Mouse (Mus musculus): Measurements from ENCODE around the gene Ptch2. TPM values are rescaled to one million over a fixed set of nuclear protein-coding genes. Genes with fewer than 3 reads are reported as not detected.
A peak's percentile ranks its signal among the peaks of the same experiment; 100 is the strongest.

Ptch2 gene
- polyA plus RNA-seq, 1 experiment from 2014 or later = 2.7 TPM

DNA sequence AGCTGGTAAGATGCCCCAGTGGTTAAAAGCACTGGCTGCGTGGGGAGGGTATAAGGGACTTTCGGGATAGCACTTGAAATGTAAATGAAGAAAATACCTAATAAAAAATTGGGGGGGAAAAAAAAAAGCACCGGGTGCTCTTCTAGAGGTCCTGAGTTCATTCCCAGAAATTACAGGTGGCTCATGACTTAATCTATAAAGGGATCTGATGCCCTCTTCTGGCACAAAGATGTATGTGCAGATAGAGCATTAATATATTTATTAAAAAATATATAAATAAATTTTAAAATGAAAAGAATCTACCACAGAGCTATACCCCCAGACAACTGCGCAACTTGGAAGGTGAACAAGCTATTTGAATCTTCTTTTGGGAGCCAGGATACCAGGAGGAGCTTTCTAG, 44.7 kb downstream of the Ptch2 start:
- H3K27ac ChIP-seq (ENCODE audit: poor library complexity, severe bottlenecking) = no peak overlapping the region
- no peak overlapping the region for H3K9ac ChIP-seq
- 41% methylated on average over 4 of the region's 4 CpGs for WGBS
- H3K4me2 ChIP-seq = no peak overlapping the region
- no peaks in the 10 kb centered on the region for H3K27me3 ChIP-seq (replicated peaks)
- ATAC-seq (ENCODE audit: insufficient number of reproducible peaks, low FRiP score) = no peak
- peaks cover 6% of the 10 kb centered on the region; the same call in 1 of the 2 replicates for H3K4me1 ChIP-seq (replicated peaks)
- H3K9me3 ChIP-seq (replicated peaks) = no peaks in the 10 kb centered on the region
- H3K4me3 ChIP-seq = no peak overlapping the region
- no peaks in the 10 kb centered on the region for H3K36me3 ChIP-seq

DNA sequence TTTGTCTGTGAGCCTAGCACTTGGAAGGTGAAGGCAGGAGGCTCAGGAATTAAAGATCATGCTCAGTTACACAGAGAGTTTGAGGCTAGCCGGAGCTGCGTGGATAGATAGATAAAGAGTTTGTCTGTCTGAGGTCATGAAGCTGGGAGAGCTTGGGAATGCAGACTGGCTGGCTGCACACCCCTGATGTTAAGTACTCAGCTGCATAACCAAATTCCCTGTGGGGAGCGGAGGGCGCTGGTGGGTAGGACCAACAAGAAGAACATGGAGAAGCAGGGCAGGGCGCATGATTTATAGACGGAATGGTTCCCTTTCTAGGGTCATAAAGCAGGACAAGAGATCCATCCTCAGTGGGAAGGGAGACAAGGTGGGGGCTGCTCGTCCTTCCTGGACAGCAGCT, 47.1 kb downstream of the Ptch2 start:
- Histone ChIP-seq H3K4me2 (no peak overlapping the region), H3K4me3 (no peak overlapping the region), H3K27me3 (replicated peaks) (no peaks in the 10 kb centered on the region), H3K4me1 (replicated peaks) (peaks cover 6% of the 10 kb centered on the region; the same call in 1 of the 2 replicates), H3K9ac (no peak overlapping the region), H3K36me3 (0 out of 2 replicates have a peak, but pooled peaks cover under 1% of the 10 kb centered on the region), H3K27ac (ENCODE audit: poor library complexity, severe bottlenecking) (no peak overlapping the region), H3K9me3 (replicated peaks) (no peaks in the 10 kb centered on the region)
- no peak for ATAC-seq (ENCODE audit: insufficient number of reproducible peaks, low FRiP score)
- WGBS = 41% methylated on average over 7 of the region's 7 CpGs

DNA sequence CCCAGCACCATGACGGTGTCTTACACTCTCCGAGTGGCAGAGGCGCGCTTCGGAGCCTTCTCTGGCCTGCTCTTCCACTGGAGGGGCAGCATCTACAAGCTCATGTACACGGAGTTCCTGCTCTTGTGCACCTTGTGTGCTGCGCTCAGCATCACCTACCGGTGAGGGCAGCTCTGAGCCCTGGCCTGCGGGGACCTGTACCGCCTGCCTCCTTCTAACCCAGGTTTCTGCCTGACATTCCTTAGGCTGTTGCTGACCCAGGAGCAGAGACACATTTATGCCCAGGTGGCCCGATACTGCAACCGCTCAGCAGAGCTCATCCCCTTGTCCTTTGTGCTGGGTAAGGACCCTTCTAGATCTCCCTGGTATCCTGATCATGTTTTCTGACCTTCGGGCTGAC, 49.4 kb downstream of the Ptch2 start:
- Histone ChIP-seq H3K27ac (ENCODE audit: poor library complexity, severe bottlenecking) (no peak overlapping the region), H3K36me3 (peaks cover 17% of the 10 kb centered on the region), H3K9me3 (replicated peaks) (no peaks in the 10 kb centered on the region), H3K27me3 (replicated peaks) (no peaks in the 10 kb centered on the region), H3K4me3 (no peak overlapping the region), H3K4me2 (no peak overlapping the region), H3K4me1 (replicated peaks) (peaks cover 6% of the 10 kb centered on the region; the same call in 1 of the 2 replicates), H3K9ac (no peak overlapping the region)
- WGBS = 91% methylated on average over 13 of the region's 13 CpGs
- ATAC-seq (ENCODE audit: insufficient number of reproducible peaks, low FRiP score) = no peak

GRCm38 (mm10) chr4:117146176-117146575, 50.3 kb downstream of the Ptch2 start:
- no peak; the same call in 1 of the 2 replicates for ATAC-seq (ENCODE audit: insufficient number of reproducible peaks, low FRiP score)
- 35% methylated on average over 15 of the region's 15 CpGs for WGBS
- H3K4me2 ChIP-seq = no peak overlapping the region
- no peak overlapping the region for H3K27ac ChIP-seq (ENCODE audit: poor library complexity, severe bottlenecking)
- H3K4me1 ChIP-seq (replicated peaks) = peaks cover 6% of the 10 kb centered on the region; the same call in 1 of the 2 replicates
- no peak overlapping the region for H3K4me3 ChIP-seq
- H3K27me3 ChIP-seq (replicated peaks) = no peaks in the 10 kb centered on the region
- H3K9me3 ChIP-seq (replicated peaks) = no peaks in the 10 kb centered on the region
- peaks cover 26% of the 10 kb centered on the region for H3K36me3 ChIP-seq
- no peak overlapping the region for H3K9ac ChIP-seq

DNA sequence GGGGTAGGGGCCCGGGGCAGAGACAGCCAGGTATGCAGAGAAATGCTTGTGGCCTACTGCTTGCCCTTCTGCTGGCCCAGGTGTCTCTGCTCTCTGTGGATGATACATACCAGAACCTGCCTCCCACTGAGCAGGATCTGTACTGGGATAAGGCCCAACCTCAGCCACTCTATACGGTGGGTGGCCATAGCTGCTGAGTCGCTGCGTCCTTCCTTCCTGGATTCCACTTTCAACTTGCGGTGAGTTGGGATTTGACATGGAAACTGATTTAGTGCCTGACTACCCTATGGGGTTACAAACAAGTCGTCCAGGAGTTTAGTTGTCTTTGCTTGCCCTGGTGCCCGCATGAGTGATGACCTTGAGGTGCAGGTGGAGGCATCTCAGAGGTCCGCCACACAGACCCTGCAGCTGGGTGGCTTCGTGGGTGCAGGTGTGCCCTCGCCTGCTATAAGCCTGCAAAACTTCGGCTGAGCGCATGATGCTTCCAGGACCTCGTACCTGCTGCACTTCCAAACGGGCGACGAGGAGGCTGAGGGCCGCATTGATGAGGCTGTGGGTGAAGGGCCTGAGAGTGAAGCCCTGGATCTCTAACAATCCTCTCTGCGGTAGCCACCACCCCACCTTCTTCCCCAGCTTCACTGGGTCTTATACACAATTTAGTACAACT, 52.3 kb downstream of the Ptch2 start:
- Histone ChIP-seq H3K9ac (no peak overlapping the region), H3K9me3 (replicated peaks) (no peaks in the 10 kb centered on the region), H3K4me1 (replicated peaks) (peaks cover 13% of the 10 kb centered on the region), H3K36me3 (peaks cover 44% of the 10 kb centered on the region), H3K27me3 (replicated peaks) (no peaks in the 10 kb centered on the region), H3K4me3 (no peak overlapping the region), H3K27ac (ENCODE audit: poor library complexity, severe bottlenecking) (no peak overlapping the region), H3K4me2 (no peak overlapping the region)
- no peak for ATAC-seq (ENCODE audit: insufficient number of reproducible peaks, low FRiP score)
- 79% methylated on average over 18 of the region's 18 CpGs for WGBS

GRCm38 (mm10) chr4:117148815-117149214, 52.9 kb downstream of the Ptch2 start:
- Histone ChIP-seq H3K4me2 (no peak overlapping the region), H3K27ac (ENCODE audit: poor library complexity, severe bottlenecking) (no peak overlapping the region), H3K9me3 (replicated peaks) (no peaks in the 10 kb centered on the region), H3K27me3 (replicated peaks) (no peaks in the 10 kb centered on the region), H3K4me3 (no peak overlapping the region), H3K36me3 (peaks cover 51% of the 10 kb centered on the region), H3K4me1 (replicated peaks) (peaks cover 17% of the 10 kb centered on the region), H3K9ac (no peak overlapping the region)
- ATAC-seq (ENCODE audit: insufficient number of reproducible peaks, low FRiP score) = no peak
- 71% methylated on average over 24 of the region's 24 CpGs for WGBS

GRCm38 (mm10) chr4:117149291-117150211, 53.7 kb downstream of the Ptch2 start:
- H3K4me2 ChIP-seq = no peak overlapping the region
- H3K4me3 ChIP-seq = no peak overlapping the region
- H3K27me3 ChIP-seq (replicated peaks) = no peaks in the 10 kb centered on the region
- peaks cover 58% of the 10 kb centered on the region for H3K36me3 ChIP-seq
- H3K9me3 ChIP-seq (replicated peaks) = no peaks in the 10 kb centered on the region
- peaks cover 25% of the 10 kb centered on the region for H3K4me1 ChIP-seq (replicated peaks)
- no peak for ATAC-seq (ENCODE audit: insufficient number of reproducible peaks, low FRiP score)
- no peak overlapping the region for H3K9ac ChIP-seq
- H3K27ac ChIP-seq (ENCODE audit: poor library complexity, severe bottlenecking) = no peak overlapping the region
- WGBS = 66% methylated on average over 6 of the region's 6 CpGs

- H3K4me2 ChIP-seq = no peak overlapping the region
- no peak for ATAC-seq (ENCODE audit: insufficient number of reproducible peaks, low FRiP score)
- 86% methylated on average over 6 of the region's 6 CpGs for WGBS
- no peaks in the 10 kb centered on the region for H3K9me3 ChIP-seq (replicated peaks)
- peaks cover 26% of the 10 kb centered on the region for H3K4me1 ChIP-seq (replicated peaks)
- peaks cover 63% of the 10 kb centered on the region for H3K36me3 ChIP-seq
- H3K4me3 ChIP-seq = no peak overlapping the region
- H3K27ac ChIP-seq (ENCODE audit: poor library complexity, severe bottlenecking) = no peak overlapping the region
- no peak overlapping the region for H3K9ac ChIP-seq
- H3K27me3 ChIP-seq (replicated peaks) = no peaks in the 10 kb centered on the region
Measured at GRCm38 (mm10) chr4:117150212-117150733, 54.4 kb downstream of the Ptch2 start.

DNA sequence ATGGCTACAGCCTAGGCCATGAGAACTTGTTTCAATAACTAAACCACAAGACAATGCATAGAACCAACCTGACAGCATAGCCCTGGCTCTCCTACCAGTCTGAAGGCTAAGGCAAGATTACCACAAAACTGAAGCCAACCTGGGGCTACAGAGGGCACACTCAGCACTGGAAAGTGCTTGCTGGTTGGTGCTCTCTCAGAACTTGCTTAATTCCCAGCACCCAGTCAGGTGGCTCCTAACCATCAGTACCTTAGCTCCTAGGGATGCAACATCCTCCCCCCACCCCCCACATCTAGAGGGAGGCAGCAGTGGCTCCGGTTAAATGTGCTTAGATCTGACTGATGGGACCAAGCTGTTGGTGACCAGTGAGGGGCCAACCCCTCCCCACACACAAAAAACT, 55.5 kb downstream of the Ptch2 start:
- Histone ChIP-seq H3K9me3 (replicated peaks) (no peaks in the 10 kb centered on the region), H3K9ac (no peak overlapping the region), H3K4me1 (replicated peaks) (peaks cover 26% of the 10 kb centered on the region), H3K4me3 (no peak overlapping the region), H3K4me2 (no peak overlapping the region), H3K27me3 (replicated peaks) (no peaks in the 10 kb centered on the region), H3K36me3 (peaks cover 63% of the 10 kb centered on the region), H3K27ac (ENCODE audit: poor library complexity, severe bottlenecking) (no peak overlapping the region)
- ATAC-seq (ENCODE audit: insufficient number of reproducible peaks, low FRiP score) = no peak
- WGBS = 84% methylated on average over 1 of the region's 1 CpGs

GRCm38 (mm10) chr4:117152714-117153113, 56.8 kb downstream of the Ptch2 start:
- no peak for ATAC-seq (ENCODE audit: insufficient number of reproducible peaks, low FRiP score)
- peaks cover 63% of the 10 kb centered on the region for H3K36me3 ChIP-seq
- no peaks in the 10 kb centered on the region for H3K27me3 ChIP-seq (replicated peaks)
- H3K27ac ChIP-seq (ENCODE audit: poor library complexity, severe bottlenecking) = no peak overlapping the region
- 76% methylated on average over 5 of the region's 5 CpGs for WGBS
- H3K4me2 ChIP-seq = no peak overlapping the region
- no peaks in the 10 kb centered on the region for H3K9me3 ChIP-seq (replicated peaks)
- 0 out of 2 replicates have a peak overlapping the region, but pooled peaks have one; percentile 45 for H3K9ac ChIP-seq
- H3K4me3 ChIP-seq = no peak overlapping the region
- peaks cover 26% of the 10 kb centered on the region for H3K4me1 ChIP-seq (replicated peaks)
